Mouse (Mus musculus): ENCODE measurements around the gene Dnajb13.

Gene Dnajb13

DNA sequence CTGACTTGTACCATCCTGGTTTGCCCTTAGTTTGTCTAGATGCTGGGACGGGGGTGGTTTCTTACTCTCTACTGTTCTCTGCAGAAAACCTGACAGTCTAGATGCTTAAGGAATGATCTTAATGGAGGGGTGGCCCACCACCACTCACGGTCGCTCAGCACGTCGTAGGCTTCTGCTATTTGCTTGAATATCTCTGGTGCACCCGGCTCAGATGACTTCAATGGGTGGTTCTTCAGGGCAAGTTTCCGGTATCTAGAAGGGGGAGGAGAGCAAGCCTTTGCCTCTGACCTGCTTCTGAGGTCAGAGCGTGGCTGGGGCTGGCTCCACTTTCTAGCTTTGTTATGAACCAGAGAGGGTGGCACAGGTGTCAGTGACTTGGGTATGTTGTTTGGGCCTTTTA is 3.2 kb downstream of the Dnajb13 start:
- no peak for DNase-seq (ENCODE audit: extremely low read depth, insufficient read length, low spot score)

DNA sequence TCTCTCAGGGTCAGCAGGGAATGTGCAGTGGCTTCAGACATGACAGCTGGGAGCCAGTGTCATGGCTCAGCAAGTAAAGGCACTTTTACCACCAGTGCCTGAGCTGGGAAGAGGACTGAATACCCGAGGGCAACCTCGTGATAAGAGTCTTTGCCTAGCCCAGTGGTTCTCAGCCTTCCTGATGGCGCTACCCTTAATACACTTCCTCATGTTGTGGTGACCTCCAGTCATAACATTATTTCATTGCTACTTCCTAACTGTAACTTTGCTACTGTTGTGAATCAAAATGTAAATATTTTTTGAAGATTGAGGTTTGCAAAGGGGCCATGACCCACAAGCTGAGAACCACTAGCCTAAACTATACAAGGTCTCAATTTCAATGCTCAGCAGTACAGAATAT is 6.1 kb downstream of the Dnajb13 start:
- no peak for DNase-seq (ENCODE audit: extremely low read depth, insufficient read length, low spot score)

DNA sequence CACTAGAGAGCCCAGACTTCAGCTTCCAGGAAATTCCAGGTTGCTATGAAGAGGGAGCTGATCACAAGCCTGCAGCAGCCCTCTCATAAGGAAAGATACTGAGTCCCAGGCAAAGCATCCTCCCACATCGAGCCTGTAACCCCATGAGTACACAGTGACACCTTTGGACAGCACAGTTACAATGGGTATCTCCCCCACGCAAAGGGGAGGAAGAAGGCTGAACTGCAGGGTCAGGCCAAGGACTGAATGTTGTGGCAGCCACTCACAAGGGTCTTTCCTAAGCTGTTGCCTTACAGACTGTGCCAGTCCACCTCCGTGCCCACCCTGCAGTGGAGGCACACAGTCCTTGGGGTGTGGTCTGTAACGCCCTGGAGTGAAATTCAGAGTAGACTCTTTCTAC is 8.3 kb downstream of the Dnajb13 start:
- DNase-seq (ENCODE audit: extremely low read depth, insufficient read length, low spot score), result no peak

DNA sequence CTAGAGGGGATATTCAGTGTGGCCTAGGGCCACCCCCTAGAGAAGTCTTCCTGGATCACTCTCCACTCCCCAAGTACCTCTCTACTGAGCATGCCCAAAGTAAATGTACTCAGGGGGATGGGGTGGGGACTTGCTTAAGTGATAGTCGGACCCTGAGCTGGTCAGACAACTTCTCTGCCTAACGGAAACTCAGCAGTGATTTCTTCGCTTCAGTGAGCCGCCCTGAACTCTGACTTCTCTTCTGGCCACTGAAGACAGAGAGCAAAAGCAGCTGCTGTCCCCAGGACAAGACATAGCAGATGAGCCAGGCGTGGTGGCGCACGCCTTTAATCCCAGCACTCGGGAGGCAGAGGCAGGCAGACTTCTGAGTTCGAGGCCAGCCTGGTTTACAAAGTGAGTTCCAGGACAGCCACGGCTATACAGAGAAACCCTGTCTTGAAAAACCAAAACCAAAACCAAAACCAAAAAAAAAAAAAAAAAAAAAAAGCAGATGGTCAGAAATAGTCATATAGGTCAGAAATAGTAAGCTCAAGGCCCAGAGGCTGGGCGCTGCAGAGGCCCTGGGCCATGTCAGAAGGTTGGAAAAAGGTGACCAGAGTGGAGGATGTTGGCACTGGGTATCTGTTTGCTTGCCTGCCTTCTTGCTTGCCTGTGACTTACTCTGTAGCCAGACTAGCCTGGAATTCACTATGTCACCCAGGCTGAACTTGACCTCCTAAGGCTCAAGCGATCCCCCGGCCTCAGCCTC is 9.8 kb downstream of the Dnajb13 start:
- no peak for DNase-seq (ENCODE audit: extremely low read depth, insufficient read length, low spot score)

DNA sequence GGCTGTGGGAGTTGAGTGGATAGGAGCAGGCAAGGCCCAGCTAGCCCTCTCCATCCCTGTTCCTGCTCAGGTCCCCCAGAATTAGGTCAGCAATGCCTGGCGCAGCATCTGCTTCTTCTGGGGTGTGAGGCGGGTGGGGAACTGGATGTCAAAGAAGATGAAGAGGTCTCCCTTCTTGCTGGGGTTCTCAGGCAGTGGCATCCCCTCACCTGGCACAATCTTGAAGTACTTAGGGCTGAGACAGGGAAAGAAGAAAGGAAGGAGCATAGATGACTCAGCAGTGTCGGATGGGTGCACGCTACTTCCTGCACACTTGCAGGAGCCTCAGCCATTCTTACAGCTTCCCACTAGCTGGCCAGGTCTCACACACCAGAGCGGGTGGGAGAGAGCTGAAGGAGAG is 11.7 kb downstream of the Dnajb13 start:
- DNase-seq (ENCODE audit: extremely low read depth, insufficient read length, low spot score), result no peak

DNA sequence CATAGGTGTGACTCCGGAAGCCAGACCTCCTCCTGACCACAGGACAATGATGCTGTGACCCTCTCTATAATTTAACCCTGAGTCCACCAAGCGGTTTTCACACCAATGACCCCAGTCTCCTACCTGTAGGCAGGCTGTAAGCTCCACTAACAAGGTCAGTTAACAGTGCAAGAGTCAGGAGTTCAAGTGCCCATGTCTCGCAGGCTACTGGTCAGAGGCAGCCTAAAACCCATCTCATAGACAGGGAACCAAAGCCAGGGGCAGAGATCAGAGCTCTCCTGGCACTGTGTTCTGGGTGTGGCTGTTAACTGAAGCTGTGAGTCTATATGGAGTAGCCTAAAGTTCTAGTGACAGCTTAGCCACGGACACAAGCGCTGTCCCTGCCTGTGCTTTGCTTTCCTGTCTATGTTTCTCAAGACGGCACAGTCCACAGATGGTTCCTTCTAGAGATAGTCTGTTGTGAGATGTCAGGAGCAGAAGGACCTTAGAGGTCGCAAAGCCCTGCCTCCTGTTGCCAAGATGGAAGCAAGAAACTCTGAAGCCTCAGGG is 12.3 kb downstream of the Dnajb13 start:
- DNase-seq (ENCODE audit: extremely low read depth, insufficient read length, low spot score), result no peak

DNA sequence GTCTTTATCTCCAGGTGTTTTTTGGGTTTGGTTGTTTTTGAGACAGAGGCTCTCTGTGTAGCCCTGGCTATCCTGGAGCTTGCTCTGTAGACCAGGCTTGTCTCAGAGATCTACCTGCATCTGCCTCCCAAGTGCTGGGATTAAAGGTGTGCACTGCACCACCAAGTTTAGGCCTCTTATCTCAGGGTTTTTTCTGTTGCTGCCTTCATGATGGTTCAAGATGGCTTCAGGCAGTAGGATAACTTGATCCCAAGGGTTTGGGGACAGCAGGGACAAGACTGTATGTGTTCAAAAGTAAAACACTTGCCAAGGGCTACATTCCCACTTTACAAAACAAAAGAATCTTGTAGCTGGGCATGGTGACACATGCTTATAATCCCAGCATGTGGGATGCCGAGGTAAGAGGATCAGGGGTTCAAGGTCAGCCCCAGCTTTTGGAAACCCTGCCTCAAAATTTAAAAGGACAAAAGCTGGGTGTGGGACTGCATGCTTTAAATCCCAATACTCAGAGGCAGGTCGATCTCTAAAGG is 12.9 kb downstream of the Dnajb13 start:
- no peak for DNase-seq (ENCODE audit: extremely low read depth, insufficient read length, low spot score)

DNA sequence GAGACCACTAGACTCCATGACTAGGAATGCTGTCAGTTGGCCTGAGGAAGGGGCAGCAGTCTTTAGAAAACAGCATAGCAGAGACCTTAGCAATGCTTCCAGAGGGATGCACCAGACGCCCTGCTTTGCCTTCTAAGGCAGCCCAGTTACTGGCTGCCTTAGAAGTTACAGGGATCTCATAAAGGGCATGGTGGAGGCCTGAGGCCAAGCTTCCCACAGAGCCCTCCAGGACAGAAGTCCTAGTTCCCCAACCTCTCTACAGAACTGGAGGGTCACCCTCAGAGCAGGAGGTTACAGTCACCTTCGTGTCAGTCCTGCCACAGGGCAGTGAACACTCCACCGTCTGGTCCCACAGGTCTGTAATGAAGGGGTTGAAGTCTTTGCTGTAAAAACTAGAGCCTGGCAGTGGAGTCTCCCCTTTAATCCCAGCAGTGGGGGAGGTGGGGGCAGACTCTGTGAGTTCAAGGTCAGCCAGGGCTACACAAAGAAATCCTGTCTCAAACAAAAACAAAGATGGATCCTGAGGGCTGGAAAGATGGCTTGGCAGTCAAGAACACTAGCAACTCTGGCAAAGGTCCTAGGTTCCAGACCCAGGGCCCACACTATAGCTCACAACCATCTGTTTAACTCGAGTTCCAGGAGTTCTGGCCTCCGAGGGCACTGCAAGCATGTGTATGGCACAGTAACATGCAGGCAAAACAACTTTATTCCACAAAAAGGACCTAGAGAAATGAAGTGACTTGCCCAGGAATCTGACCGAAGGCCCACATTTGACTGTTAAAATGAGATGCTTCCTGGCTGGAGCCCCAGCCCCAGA is 13.5 kb downstream of the Dnajb13 start:
- DNase-seq (ENCODE audit: extremely low read depth, insufficient read length, low spot score), result no peak

DNA sequence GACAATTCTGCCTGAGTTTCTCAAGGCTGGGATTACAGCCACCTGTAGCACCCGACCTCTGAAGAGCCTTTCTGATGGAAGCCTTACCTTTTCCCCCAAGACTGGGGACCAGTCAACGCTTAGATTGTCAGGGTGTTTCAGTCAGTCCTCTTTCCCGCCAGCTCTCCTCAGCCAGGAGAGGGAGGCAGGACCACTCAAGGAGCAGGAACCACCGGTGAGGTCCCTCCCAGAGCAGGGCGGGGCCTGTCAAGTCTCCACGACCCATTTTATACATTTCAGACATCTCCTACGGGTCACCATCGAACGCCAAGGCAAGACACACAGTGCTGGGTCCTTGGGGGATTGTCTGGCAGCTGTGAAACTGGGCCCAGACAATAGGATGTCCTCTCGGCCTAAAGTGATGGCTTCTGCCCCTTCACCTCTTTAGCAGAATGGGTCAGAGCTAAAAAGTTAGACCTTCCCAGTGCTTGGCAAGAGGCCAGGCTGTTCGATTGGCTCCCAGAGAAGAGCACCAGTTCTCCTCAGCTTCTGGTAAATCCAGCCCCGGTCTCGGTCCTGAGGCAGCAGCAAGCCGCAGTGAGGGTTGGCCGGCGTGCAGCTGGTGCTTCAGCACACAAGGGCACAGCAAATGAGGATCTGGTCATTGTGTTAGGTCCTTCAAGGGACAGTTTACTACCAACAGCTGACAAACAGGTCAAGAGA is 14.3 kb downstream of the Dnajb13 start:
- DNase-seq (ENCODE audit: extremely low read depth, insufficient read length, low spot score), result no peak

DNA sequence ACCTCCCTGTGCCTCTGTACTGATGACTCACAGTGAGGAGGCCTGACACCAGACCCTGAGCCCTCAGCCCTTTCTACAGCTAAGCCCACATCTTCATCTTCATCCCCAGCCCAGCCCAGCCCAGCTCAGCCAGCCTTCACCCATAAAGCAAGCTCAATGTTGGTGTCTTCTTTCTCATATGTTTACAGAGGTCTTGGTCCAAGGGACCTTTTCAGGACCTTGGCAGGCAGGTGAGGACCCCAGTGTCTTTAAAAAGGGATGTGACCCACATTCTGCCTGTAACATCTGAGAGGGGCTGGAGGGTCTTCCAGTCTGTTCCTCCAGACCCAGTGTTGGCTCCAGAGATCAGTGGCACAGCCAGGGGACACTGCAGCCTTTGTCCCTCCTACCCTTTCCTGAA is 15.3 kb downstream of the Dnajb13 start:
- no peak for DNase-seq (ENCODE audit: extremely low read depth, insufficient read length, low spot score)

DNA sequence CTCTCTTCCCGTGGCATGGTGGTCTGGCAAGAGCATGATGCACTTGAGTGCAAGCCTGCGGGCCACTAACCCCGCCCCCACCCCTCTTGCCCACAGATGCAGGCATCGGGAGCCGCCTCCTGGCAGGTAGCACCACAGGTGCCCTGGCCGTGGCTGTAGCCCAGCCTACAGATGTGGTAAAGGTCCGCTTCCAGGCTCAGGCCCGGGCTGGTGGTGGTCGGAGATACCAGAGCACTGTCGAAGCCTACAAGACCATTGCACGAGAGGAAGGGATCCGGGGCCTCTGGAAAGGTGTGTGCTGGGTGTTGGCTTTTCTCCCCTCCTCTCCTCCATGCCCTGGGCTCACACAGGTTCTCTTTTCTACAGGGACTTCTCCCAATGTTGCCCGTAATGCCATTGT is 16.8 kb downstream of the Dnajb13 start:
- no peak for DNase-seq (ENCODE audit: extremely low read depth, insufficient read length, low spot score)

DNA sequence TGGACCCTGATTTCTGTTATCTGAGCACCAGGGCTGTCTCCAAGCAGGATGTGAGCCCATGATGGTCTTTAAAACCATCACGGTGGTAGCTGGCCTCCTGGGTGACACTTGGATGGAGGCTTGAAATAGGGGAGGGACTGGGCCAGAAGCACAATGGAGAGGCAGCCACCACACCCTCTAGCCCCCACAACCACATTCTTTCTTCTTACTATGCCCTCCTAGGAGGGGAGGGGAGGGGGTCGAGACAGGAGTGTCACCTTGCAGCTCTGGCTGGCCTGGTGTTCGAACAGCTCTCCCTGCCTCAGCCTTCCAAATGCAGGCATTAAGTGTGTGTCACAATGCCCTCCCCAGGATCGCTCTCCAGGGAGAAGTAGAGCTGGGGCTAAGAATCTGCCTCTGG is 17.4 kb downstream of the Dnajb13 start:
- DNase-seq (ENCODE audit: extremely low read depth, insufficient read length, low spot score), result no peak

DNA sequence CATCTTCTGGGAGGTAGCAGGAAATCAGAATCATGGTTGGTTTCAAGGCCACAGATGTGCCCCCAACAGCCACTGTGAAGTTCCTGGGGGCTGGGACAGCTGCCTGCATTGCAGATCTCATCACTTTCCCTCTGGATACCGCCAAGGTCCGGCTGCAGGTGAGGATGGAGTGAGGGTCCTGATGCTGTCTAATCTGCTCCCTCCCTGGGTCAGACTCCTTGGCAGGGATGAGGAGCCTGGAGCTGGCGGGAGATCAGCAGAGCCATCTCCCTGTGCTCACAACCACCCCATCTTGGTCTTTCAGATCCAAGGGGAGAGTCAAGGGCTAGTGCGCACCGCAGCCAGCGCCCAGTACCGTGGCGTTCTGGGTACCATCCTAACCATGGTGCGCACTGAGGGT is 18.0 kb downstream of the Dnajb13 start:
- DNase-seq (ENCODE audit: extremely low read depth, insufficient read length, low spot score), result no peak

DNA sequence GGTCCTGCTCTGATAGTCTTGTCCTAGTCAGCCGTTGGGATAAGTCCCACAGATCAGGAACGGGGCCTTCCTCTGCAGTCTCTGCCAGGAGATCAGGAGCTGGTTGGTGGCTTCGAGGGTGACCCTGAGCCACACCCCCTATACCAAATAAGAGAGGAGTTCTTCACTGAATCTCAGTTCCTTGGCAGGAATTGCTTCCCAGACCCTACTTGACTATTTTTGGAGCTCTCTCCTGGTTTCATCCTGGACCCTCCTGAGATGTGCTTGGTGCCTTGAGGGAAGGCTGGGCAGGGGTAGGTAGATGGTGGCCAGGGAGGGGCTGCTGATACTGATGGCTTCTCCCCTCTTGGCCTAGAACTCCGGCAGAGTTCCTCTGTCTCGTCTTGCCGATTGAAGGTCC is 18.4 kb downstream of the Dnajb13 start:
- no peak for DNase-seq (ENCODE audit: extremely low read depth, insufficient read length, low spot score)

DNA sequence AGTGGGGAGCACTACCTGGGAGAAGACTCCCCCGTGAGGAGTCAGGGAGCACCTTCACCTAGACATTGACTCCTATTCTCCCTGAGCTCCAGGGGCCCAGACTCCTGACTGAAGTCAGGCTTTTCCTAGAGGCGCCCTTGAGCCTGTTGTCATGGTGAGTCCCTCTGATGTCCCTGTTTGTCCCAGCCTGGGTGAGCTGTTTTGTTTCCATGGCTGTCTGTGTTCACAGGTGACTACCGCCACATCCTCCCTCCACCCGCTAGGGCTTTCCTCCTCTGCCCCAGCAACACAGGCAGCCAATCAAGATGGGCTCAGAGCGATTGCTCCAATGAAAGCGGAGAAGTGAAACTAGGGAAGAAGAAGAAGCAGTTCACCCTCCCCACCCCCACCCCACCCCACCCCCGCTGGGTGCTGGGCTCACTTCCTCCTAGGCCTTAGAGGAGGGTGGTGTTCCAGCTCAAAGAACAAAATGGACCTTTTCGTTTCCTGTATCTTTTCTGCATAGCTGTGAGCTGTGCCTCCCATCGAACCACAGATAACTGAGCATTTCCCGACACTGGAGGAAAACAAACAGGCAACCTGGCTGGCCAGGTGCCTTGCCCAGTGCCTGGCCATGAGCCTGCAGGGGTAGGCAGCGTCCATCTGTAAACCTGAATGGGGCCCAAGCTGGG is 19.0 kb downstream of the Dnajb13 start:
- DNase-seq (ENCODE audit: extremely low read depth, insufficient read length, low spot score), result no peak

DNA sequence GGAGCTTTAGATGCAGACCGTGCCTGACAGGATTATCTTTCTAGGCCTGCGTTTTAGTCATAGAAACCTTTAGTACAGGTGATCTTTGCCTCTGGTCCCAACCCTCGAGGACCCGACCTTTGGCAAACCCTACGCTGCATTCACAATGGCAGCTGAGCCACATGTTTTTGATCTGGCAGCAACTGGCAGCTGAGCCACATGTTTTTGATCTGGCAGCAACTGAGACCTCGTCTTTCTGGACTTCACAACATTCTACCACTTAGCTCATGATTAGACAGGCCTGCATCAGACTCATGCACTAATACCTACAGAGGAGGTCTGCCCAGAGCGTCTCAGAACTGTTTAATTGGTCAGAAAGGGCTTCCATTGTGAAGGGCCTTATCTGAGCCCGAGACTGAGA is 19.7 kb downstream of the Dnajb13 start:
- no peak for DNase-seq (ENCODE audit: extremely low read depth, insufficient read length, low spot score)

DNA sequence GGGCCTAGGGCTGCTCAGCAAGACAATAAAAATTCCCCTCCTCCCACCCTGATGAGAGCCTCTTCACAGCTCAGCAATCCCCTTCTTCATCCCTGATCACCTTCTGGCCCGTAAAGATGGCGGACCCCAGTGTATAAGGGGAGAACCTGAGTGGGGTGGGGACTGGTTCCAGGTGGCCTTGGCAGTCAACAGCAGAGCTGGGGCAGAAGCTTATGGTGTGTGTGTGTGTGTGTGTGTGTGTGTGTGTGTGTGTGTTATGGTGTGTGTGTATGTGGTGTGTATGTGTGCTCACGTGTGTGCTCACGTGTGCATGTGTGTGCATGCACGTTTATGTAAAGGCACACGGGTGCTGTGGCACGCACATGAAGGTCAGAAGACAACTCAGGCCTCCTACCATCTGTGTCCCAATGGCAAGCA is 20.3 kb downstream of the Dnajb13 start:
- DNase-seq (ENCODE audit: extremely low read depth, insufficient read length, low spot score), result no peak

DNA sequence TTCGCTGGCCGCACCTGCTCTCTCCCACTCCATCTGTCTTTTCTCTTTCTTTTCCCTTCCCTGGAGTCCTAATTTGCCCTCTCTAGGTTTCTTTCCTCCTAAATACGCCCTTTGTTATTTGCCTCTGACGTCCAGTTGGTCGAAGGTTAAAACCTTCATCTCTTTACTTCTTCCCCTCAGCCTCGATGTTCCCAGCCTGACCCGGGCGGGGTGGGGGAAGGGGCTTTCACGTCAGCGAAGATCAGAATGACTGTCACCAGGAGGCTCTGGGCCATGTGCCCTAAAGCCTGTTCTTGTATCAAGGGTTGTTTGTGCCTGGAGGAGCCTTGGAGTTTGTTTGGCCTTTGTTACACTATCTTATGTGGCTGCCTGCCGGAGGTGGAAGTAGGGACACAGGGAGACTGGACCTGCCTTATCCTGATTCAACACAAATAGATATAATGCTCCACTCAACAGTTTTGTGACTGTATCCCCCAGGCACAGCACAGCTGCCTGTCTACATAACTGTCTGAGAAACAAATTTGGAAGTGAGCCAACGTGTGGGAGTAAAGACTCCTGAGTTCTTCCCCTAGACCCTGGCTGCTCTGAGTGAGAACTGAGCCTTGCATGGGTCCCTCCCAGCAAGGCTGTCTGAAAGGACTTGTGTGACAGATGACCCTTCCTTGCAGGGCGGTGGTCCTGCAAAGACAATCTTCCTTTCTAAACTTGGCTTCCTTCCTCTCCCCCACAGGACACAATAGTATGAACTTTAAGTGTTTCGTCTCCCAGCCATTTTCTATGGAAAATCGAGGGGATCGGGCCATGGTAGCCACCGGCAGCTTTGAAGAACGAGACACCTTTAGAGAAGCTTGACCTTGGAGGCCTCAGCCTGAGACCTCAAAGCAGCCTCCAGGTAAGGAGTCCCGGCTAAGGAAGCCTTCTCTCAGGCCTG is 21.0 kb downstream of the Dnajb13 start:
- DNase-seq (ENCODE audit: extremely low read depth, insufficient read length, low spot score), result no peak

DNA sequence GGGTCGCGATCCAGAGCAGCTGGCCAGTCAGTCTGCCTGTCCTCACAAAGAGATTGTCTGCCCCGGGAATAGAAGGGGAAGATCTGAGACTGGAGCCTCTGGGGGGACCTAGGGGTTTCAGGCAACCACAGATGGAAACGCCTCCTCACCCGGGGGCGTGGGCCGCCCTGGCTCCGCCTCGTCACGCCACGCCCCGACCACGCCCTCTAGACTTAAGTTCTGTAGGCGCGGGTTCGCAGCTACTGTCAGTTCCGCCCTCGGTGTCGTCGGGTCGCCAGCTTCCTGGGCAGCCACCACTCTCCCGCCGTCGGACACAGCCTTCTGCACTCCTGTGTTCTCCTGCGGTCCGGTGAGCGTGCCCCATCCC is 21.7 kb downstream of the Dnajb13 start, which contains the start of gene Ucp2:
Gene Ucp2 (plus strand): TSS at position 221 of the 367 bp plus-strand sequence.
- DNase-seq (ENCODE audit: extremely low read depth, insufficient read length, low spot score), result peak; percentile 90
